Mouse (Mus musculus): ENCODE data around the gene Clcn6.

Clcn6 gene

DNA sequence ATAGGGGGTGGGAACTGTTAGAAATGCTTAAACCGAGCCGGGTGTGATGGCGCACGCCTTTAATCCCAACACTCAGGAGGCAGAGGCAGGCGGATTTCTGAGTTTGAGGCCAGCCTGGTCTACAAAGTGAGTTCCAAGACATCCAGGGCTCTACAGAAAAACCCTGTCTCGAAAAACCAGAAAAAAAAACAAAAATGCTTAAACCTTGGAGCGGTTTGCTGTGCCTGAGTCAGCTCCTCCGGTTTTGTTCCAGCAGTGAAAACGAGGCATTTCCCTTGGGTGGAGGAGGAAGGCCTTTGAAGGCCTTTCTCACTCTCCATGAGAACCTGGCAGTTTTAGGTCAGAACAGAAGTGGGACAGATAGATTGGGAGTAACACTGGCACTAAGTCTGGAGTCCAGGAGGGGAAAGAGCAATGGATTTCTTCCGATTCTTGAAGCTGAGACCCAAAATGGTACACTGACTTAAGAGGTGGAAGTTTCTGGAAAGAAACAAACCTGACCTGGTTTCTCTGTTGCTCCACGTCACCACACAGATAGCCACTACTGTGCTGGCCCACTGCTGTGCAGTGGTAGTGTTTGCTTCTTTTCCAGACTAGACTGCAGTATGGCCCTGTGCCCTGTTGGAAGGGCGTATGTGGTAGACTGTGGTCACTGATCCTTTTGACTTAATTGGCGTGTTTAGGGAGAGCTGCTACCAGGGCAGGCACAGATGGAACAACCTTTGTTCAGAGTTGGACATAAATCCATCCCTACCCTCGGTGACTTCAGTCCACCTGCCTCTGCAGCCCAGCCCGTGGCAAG, 1.6 kb upstream of the Clcn6 start:
- no peak for DNase-seq (ENCODE audit: low spot score)

GRCm38 (mm10) chr4:148039254-148040028, 820 bp upstream of the Clcn6 start:
- DNase-seq (ENCODE audit: low spot score) = peak; percentile 54

- no peak for DNase-seq (ENCODE audit: low spot score)
These were observed 482 bp downstream of the Clcn6 start for GRCm38 (mm10) chr4:148038079-148038599.

GRCm38 (mm10) chr4:148035440-148035839, 3.2 kb downstream of the Clcn6 start:
- no peak for DNase-seq (ENCODE audit: low spot score)

- DNase-seq (ENCODE audit: low spot score) = no peak
These were observed 4.7 kb downstream of the Clcn6 start for GRCm38 (mm10) chr4:148033858-148034410.

DNA sequence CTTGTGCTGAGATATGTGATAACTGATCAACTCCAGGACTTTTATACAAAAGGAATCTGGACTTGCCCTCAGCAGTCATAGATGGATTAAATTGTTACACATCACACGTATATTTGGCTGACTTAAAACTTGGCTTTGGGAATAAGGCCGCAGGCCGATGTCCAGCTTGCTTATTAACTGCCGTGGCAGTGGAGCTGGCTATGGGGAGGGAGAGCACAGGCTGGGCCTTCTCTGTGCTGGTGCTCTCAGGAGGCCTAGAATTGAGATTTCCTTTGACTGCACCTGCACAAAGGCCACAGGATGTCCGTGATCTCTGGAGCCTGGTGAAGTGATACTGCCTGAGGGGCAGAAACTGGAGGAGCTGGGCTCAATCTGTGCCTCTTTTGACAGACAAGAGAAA, 8.1 kb downstream of the Clcn6 start:
- DNase-seq (ENCODE audit: low spot score) = no peak

DNA sequence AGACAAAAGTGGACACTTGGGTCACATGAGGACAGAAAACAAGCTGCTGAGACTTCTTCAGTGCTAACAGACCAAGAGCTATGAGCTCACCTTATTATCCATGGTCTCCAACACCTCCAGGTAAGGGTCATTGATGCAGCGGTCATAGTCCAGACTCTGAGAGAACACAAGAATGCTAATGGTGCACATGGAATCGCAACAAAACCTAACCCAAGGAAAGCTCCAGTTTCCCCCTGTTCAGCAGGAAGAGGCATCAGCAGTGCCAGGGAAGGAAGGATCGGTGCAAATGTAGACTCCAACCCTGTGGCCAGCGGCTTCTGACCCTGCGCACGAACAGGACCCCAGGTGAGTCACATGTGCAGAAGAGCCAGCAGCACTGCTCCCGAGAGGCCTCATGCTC, 9.3 kb downstream of the Clcn6 start:
- no peak for DNase-seq (ENCODE audit: low spot score)

DNA sequence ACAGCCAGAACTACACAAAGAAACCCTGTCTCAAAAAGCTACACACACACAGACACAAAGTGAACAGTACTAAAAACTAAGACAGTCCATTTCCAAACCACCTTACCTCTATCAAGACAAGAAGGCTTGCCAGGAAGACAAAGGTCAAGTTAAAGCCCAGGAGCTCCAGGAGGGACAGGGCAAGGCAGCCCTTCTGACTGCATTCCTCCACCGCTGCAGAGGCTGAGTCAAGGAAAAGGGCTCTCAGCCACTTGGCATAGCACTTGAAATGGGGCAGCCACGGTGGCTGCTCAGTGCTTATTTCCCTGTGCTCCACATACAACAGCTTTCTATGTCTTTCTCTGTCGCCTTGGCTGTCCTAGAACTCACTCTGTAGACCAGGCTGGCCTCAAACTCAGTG, 14.6 kb downstream of the Clcn6 start:
- no peak for DNase-seq (ENCODE audit: low spot score)

- DNase-seq (ENCODE audit: low spot score) = no peak
These were observed 20.2 kb downstream of the Clcn6 start for GRCm38 (mm10) chr4:148018410-148018809.

- DNase-seq (ENCODE audit: low spot score) = no peak
These were observed 21.6 kb downstream of the Clcn6 start for GRCm38 (mm10) chr4:148016981-148017380.

DNA sequence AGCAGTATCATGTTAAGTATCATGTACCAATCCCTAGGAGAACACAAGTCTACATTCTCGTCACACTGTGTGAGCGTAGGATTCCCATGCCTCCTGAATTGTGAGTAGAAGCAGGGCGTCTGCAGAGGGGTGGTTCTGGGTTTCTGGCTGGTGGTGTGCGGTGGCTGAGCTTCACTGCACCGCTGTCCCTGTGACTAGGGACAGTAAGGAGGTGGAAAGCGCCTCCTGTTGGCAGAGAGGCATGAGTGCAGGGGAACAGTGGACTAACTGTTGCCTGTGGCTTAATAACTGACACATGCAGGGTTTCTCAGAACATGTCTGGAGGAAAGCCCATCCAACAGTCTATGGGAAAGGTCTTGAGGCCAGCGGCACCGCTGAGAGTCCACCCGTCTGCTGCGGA, 23.2 kb downstream of the Clcn6 start:
- DNase-seq (ENCODE audit: low spot score) = no peak

GRCm38 (mm10) chr4:148012216-148012615, 26.4 kb downstream of the Clcn6 start:
- no peak for DNase-seq (ENCODE audit: low spot score)

- no peak for DNase-seq (ENCODE audit: low spot score)
These were observed 27.3 kb downstream of the Clcn6 start for GRCm38 (mm10) chr4:148011332-148011731.

DNA sequence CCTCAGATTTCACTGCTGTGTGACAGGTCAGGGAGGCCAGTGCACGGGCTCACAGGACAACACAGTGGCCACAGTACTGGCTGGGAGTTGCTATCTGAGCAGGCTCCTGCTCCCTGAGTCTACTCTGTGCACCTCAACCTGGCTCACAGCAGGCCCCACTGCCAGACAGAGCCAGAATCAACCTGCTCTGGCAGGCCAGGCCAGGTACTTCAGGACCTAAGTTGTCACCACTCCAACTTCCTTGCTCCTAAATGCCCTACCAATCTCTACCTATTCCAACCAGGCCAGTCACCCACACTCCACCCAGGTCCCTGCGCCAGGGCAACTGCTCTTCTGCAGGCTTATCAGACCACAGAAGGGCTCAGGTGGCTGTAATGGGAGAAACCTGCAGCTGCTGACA, 29.0 kb downstream of the Clcn6 start:
- DNase-seq (ENCODE audit: low spot score) = no peak

GRCm38 (mm10) chr4:148008412-148008811, 30.2 kb downstream of the Clcn6 start:
- DNase-seq (ENCODE audit: low spot score) = no peak

- DNase-seq (ENCODE audit: low spot score) = no peak
These were observed 34.3 kb downstream of the Clcn6 start for GRCm38 (mm10) chr4:148004361-148004760.

DNA sequence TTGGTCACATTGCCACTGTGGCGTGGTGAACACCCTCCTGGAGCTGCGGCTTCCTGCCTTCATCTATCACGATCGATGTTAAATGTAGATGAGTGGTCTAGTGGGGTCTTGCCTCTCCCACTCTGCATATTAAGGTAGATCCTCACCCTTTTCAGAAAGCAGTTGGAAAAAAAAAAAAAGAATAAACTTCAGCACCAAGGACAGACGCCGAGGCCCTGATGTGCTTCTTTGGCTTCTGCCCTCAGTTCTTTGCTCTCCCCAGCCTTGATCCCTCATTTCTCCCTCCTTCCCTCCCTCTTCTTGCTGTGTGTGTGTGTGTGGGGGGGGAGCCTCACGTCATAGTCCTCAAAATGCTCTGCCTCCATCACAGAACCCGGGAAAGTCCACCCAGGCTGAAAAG, 36.8 kb downstream of the Clcn6 start:
- DNase-seq (ENCODE audit: low spot score) = no peak

- DNase-seq (ENCODE audit: low spot score) = no peak
These were observed 37.4 kb downstream of the Clcn6 start for GRCm38 (mm10) chr4:148001013-148001789.

DNA sequence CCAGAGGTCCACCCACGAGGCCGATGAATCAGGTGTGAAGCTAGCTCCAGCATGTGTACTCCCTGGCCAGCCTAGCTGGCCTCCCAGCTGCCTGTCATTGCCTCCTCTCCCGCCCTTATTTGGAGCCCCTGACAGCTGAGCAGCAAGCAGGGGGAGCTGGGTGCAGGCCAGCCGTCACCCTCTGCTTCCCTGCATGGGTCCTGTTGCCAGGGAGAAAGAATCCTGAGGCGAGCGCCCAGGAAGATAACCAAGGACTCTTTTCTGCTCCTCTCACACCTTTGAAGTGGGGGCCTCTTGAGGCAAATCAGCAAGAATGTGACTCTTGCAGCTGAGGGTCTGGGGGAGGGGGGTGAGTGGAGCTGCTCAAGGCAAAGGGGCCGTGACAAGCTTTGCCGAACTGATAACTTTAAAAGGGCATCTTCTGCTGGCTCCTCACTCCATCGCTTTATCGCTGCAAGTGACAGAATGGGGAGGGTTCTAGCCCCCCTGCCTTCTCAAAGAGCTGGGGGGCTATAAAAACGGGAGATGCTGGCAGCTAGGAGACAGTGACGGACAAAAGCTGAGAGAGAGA, 38.3 kb downstream of the Clcn6 start, which contains the start of gene Nppa:
Nppa (plus strand) TSS at position 521 of the 571 bp plus-strand sequence.
- DNase-seq (ENCODE audit: low spot score) = no peak

- DNase-seq (ENCODE audit: low spot score) = no peak
These were observed 43.3 kb downstream of the Clcn6 start for GRCm38 (mm10) chr4:147995311-147995710.

DNA sequence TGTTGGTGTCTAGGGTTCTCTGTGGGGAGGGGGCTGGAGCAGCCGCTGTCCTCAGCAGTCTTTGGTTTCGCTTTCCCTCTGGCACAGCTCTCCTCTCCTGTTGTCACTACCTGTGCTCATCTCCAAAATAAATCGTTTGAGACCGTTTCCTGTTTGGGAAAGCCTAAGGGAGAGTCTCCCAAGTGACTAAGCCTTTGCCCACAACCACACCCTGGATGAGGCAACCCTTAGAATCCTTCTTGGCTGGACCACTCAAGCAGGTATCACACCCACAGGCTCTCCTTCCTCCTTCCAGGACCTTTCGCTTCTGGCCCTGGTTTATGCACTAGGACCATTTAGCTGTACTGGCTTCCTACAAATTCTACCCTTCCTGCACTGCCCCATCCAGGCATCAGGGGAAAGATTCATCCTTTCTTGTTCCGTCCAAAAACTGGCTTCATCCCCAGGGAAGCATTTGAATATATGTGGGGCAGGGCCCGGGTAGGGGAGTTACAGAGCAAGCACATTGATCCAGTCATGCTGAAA, 45.0 kb downstream of the Clcn6 start:
- no peak for DNase-seq (ENCODE audit: low spot score)

Measured in c-Kit-positive CD71-positive TER-119-positive erythroid progenitor cells, embryonic 14.5 days (primary cell).